Mouse (Mus musculus): ENCODE results near the gene Slc5a12.

Slc5a12 gene

DNA sequence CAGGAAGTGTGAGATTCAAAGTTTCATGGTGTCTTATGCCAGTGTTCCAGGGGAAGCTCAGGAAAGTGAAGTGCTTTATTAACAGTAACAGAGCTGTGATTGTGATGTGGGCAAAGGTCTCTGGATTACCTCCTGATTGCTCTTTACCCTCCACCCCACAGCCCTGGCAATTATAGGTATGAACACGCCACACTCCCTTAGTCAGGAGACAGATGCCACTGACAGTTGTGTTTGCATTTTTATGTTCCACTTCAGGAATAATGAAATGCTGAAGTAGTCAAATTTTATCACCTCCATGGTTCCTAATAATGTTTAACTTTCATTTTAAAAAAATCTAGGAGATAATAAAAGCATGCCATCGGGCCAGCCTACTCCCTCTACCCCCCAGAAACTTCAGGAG, at the start of gene Slc5a12:
Slc5a12 (plus strand) TSS at position 367 of the 400 bp plus-strand sequence.
- no peak for DNase-seq (ENCODE audit: low spot score)

DNA sequence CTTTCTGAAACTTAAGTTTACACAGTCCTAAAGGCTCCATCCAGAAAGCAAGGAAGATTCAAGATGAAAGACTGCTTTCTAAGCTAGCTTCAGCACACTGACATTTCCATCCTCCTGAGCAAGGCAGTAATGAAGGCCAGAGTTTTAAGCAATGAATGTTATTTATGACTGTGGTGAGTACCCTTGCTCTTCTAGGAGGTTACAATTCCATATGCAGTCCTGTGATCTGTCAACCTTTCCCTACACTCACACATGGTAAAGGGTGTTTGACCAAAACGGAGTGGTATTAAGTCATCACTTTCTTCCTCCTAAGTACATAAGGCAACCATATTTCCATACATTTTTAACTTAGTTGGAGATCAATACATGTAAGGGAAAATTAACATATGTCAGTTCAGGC, 41.0 kb upstream of the Slc5a12 start:
- no peak for DNase-seq (ENCODE audit: low spot score)

DNA sequence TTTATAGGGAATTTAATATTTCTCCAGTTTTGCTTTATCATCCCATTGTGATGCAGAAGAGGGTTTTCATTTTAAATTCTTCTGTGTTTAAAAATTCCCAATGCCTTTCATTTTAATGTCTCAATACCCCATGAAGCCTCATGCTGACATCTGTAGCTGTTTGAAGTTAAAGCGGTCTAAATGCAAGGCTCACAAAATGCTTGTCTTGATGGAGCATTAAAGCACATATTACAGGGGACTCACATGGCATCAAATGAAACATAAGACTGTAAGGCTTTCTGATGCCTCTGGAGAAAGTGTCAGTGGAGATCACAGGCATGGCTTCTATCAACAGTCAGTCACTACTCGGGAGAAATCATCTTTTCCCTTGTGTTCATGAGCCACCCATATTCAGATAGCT, 34.5 kb upstream of the Slc5a12 start:
- no peak for DNase-seq (ENCODE audit: low spot score)

DNA sequence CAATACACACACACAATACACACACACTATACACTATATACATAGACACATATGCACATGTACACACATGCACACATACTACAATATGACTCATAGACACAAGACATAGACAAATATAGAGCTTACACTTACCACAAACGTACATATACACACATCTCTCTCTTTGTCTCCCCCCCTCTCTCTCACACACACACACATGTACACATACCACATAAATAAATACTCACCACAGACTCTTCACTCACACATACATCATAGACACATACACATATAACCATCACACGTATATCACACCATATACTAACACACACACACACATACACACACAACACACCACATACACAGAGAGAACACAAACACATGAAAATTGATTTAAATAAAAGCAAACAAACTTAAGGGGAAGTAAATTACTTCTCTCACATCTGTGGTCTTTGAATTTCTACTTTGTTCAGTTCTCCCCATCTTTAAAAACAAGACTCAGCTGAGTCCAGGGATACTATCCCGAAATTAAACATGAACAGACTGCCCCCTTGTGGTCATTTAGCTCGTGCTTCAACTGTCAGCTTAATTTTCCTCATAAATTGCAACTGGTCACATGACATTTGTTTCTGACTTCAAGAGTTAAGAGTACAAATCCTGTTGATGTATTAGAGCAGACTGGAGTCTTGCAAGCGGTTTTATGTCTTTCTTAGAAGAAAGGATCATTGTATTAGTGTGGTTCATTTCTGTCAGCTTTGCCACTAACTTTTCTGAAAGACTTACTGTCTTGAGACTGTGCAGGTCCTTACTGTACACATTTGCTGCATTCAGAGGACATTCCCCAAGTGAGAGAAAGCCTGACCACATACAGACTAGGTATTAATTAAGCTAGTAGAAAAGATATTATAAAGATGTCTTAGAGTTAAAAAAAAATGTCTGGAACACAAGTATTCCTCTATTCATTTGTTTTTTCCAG, 32.1 kb upstream of the Slc5a12 start:
- peak; percentile 93 for DNase-seq (ENCODE audit: low spot score)

DNA sequence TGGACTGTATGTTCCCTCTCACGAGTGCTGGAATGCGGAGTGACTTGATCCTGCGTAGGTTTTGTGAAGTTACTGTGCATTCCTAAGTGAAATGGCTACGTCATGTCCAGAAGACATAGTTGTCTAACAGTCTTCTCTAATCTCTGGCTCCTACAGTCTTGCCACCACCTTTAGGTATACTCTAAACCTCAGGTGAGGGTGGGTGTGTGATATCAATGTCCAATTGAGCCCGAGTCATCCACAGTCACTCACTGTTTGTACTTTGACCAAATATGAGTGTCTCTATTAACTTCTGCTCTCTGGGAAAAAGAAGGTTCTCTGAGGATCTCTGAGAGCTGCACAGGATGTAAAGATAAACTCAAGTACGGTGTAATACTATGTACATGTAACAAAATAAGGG, 10.4 kb upstream of the Slc5a12 start:
- DNase-seq (ENCODE audit: low spot score), result no peak

GRCm38 (mm10) chr2:110590007-110590406, 7.1 kb upstream of the Slc5a12 start:
- DNase-seq (ENCODE audit: low spot score), result no peak

- DNase-seq (ENCODE audit: low spot score), result no peak
These were observed 4.8 kb upstream of the Slc5a12 start for GRCm38 (mm10) chr2:110592276-110592675.

- DNase-seq (ENCODE audit: low spot score), result no peak
These were observed 47.3 kb downstream of the Slc5a12 start for GRCm38 (mm10) chr2:110644358-110644757.

- peak; percentile 69 for DNase-seq (ENCODE audit: low spot score)
These were observed 47.7 kb downstream of the Slc5a12 start for GRCm38 (mm10) chr2:110644846-110645245.

- peak; percentile 73 for DNase-seq (ENCODE audit: low spot score)
These were observed 66.2 kb downstream of the Slc5a12 start for GRCm38 (mm10) chr2:110663329-110663728.

- DNase-seq (ENCODE audit: low spot score), result peak; percentile 10
These were observed 74.0 kb downstream of the Slc5a12 start for GRCm38 (mm10) chr2:110671071-110671624.
